Mouse (Mus musculus) thymus, adult 2 months (tissue): Measurements from ENCODE around the gene Wdsub1. TPM values are rescaled to one million over a fixed set of nuclear protein-coding genes. Genes with fewer than 3 reads are reported as not detected.

ENCODE experiments used
- DNase-seq: peaks from one replicate; pipeline ENCODE4 v3.0.0; 2021
- H3K27ac ChIP-seq: fragments of 200-500 bp; 2 replicates; pipeline ENCODE4 v1.5.1; 2012; ENCODE audit warnings: low read length, control low read depth; ENCODE audit not compliant: control insufficient read depth, insufficient read depth
- H3K27me3 ChIP-seq: fragments of 200-500 bp; 2 replicates; pipeline ENCODE4 v1.6.1; 2012; ENCODE audit warnings: mild to moderate bottlenecking, low read length, moderate library complexity, mixed read lengths; ENCODE audit not compliant: control insufficient read depth, insufficient read depth
- H3K36me3 ChIP-seq: fragments of 200-500 bp; 2 replicates; pipeline ENCODE4 v1.6.1; 2012; ENCODE audit warnings: mild to moderate bottlenecking, low read length, moderate library complexity; ENCODE audit not compliant: control insufficient read depth, insufficient read depth
- H3K4me1 ChIP-seq: fragments of 200-500 bp; replicated peaks from 2 replicates; pipeline ENCODE4 v1.6.1; 2012; ENCODE audit warnings: low read length; ENCODE audit not compliant: control insufficient read depth, insufficient read depth
- H3K4me3 ChIP-seq: fragments of 200-500 bp; 2 replicates; pipeline ENCODE4 v1.5.1; 2012; ENCODE audit warnings: mild to moderate bottlenecking, low read length, control low read depth, moderate library complexity; ENCODE audit not compliant: control insufficient read depth, insufficient read depth
- CTCF ChIP-seq: fragments of 200-500 bp; IDR thresholded peaks from 2 replicates; pipeline ENCODE4 v1.5.1; 2012; ENCODE audit warnings: mild to moderate bottlenecking, control low read depth, low read length, moderate library complexity, borderline replicate concordance; ENCODE audit not compliant: control insufficient read depth, poor library complexity, insufficient read depth; ENCODE audit errors: extremely low read depth
- POLR2A ChIP-seq: fragments of 200-500 bp; IDR thresholded peaks from 2 replicates; pipeline ENCODE4 v1.6.1; 2012; ENCODE audit warnings: mild to moderate bottlenecking, low read length, control low read depth, moderate library complexity; ENCODE audit not compliant: control insufficient read depth, poor library complexity, insufficient read depth; ENCODE audit errors: extremely low read depth
- WGBS: fragments of 180-500 bp; shearing (Covaris S2); methylation state at CpG from one replicate; pipeline ENCODE4 v1.1.7; 2018; 5-methylcytosine and 5-hydroxymethylcytosine counted together
- polyA plus RNA-seq: library from polyadenylated mRNA; depleted of rRNA; stranded (reverse); fragments of >200 nt; gene quantifications from 2 replicates; pipeline ENCODE4 v1.2.3, GENCODE M21; 2012

Wdsub1 gene
- polyA plus RNA-seq, 1 experiment = 46.8 TPM

DNA sequence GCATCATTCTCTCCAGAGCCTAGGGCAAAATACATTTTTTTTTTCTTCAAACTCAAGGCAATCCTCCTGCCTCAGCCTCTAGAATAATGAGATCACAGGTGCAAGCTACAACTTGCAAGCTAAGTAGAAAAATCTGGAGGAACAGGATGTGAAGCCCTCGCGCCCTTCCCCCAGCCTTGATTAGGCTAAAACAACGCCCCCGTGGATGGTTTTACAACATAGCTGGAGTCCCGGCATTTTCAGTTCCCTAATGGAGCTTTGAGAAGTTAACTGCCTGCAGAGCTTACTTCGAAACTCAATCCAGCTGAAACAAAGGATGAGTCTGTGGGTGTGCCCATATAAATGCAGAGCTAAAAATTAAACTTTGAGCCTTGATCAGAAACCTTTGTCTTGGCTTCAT, 7.3 kb upstream of the Wdsub1 start:
- Histone ChIP-seq H3K4me1 (no peaks in the 10 kb centered on the region), H3K36me3 (no peaks in the 10 kb centered on the region), H3K27me3 (no peaks in the 10 kb centered on the region), H3K27ac (no peak overlapping the region), H3K4me3 (no peak overlapping the region)
- no peak for DNase-seq
- TF ChIP-seq POLR2A (no peak), CTCF (no peak)
- WGBS = 85% methylated on average over 6 of the region's 6 CpGs

DNA sequence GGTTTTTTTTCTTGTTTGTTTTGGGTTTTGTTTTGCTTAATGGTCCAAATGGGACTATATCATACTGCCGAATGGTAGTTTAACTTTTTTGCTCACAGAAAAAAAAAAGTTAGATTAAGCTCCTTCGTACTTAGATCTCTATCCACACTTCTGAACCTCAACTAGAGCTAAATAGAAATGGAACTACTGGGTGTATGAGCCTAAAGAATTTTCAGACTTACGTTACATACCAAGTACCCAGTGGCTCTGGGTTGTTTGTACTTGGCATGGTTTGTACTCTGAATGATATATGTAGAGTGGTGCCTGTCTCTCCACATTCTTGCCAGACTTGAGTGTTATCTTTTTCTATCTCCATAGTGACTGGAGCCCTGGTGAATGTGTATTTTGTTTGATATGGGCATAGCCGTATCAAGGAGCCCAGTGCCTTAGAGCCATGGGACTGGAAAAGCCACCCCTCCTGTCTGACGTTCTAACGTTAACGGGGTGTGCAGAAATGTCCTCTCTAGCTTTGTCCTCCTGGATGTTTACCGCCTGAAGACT, 421 bp upstream of the Wdsub1 start:
- DNase-seq = no peak
- Histone ChIP-seq H3K4me1 (peaks cover 4% of the 10 kb centered on the region), H3K27ac (no peak overlapping the region), H3K4me3 (peak overlapping the region; percentile 89; the same call in 1 of the 2 replicates), H3K36me3 (no peaks in the 10 kb centered on the region), H3K27me3 (no peaks in the 10 kb centered on the region)
- 68% methylated on average over 8 of the region's 8 CpGs for WGBS
- TF ChIP-seq CTCF = no peak
- no peak for TF ChIP-seq POLR2A

DNA sequence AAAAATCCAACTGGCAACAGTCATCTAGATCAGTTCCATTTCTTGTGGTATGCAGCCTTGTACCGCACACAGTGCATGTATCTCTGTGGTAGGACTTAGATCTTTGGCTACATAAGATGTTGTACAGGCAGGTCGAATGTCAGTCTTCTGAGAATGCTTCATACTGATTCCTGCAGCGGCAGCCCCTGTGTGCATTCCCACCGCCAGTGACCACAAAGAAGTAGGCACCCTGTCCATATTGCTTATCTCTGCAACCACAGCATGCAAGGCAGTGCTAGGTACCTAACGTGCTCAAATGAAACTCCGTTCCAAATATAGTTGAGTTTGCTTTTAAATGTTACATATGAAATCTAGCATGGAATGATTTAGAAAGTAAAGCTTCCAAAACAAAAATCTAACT, 987 bp downstream of the Wdsub1 start:
- H3K27me3 ChIP-seq = no peaks in the 10 kb centered on the region
- H3K4me1 ChIP-seq = peaks cover 9% of the 10 kb centered on the region
- H3K4me3 ChIP-seq = no peak overlapping the region
- no peak for TF ChIP-seq POLR2A
- no peak for TF ChIP-seq CTCF
- no peaks in the 10 kb centered on the region for H3K36me3 ChIP-seq
- H3K27ac ChIP-seq = no peak overlapping the region
- WGBS = 13% methylated on average over 6 of the region's 6 CpGs
- DNase-seq = no peak

DNA sequence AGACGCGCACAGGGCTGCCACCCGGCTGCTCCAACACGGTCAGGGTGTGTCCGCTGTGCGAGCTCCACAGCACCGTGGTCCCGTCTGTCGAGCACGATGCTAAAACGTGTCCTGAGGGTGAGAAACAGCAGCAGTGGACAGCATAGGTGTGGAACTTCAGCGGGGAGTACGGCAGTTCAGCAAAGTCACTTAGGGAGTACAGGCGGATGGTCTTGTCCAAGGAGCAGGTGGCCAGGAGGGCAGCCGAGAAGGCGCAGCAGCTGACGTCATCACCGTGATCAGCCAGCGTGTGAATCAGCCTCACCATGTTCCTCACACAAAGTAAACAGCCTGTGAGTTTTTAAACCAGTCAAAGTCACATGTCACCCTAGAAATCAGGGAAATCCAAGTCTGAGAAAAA, 4.2 kb downstream of the Wdsub1 start:
- Histone ChIP-seq H3K4me3 (no peak overlapping the region), H3K4me1 (peaks cover 9% of the 10 kb centered on the region), H3K36me3 (no peaks in the 10 kb centered on the region), H3K27ac (no peak overlapping the region), H3K27me3 (no peaks in the 10 kb centered on the region)
- 92% methylated on average over 19 of the region's 19 CpGs for WGBS
- no peak for DNase-seq
- no peak for TF ChIP-seq POLR2A
- no peak for TF ChIP-seq CTCF

DNA sequence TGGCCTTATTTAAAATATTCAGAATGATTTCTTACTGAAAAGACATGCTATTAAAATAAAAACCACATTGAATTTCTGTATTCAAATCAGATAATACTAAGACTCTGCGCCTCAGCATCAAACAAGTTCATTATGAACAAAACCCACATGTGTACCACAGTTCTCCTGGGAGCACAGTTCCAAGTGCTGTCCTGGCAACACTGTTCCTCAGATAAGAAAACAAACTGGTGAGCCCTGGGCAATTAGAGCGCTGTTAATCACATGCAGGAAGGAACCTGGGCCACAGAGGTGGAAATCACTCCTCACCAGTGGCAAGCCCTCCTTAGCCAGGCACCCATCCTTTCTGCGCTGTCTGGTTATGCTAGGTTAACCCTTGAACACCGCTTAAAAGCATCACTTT, 5.1 kb downstream of the Wdsub1 start:
- peaks cover 9% of the 10 kb centered on the region for H3K4me1 ChIP-seq
- H3K4me3 ChIP-seq = no peak overlapping the region
- no peaks in the 10 kb centered on the region for H3K27me3 ChIP-seq
- TF ChIP-seq CTCF = no peak
- TF ChIP-seq POLR2A = no peak
- no peak for DNase-seq
- no peak overlapping the region for H3K27ac ChIP-seq
- no peaks in the 10 kb centered on the region for H3K36me3 ChIP-seq
- 16% methylated on average over 4 of the region's 4 CpGs for WGBS

DNA sequence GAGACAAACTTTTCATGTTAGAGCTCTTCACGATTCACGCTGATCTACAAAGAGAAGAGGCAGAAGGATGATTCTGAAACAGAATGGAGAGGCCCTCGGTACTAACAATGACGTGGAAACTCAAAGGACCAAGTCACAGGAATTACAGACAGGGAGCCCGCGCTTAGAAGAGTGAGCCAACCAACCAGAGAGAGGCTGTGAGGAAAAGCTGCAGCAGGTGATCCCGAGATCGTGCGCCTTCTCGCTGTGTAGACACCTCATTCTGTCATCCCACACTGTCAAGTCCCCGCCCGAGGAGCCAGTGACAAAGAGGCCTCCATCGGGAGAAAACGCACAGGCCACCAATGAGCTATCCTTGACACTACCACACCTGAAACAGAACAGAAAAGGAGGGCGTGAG, 5.9 kb downstream of the Wdsub1 start:
- Histone ChIP-seq H3K27me3 (no peaks in the 10 kb centered on the region), H3K27ac (no peak overlapping the region), H3K4me3 (no peak overlapping the region), H3K36me3 (no peaks in the 10 kb centered on the region), H3K4me1 (peaks cover 7% of the 10 kb centered on the region; the same call in 1 of the 2 replicates)
- TF ChIP-seq CTCF (no peak), POLR2A (no peak)
- 98% methylated on average over 15 of the region's 15 CpGs for whole genome bisulfite sequencing
- no peak for DNase-seq

DNA sequence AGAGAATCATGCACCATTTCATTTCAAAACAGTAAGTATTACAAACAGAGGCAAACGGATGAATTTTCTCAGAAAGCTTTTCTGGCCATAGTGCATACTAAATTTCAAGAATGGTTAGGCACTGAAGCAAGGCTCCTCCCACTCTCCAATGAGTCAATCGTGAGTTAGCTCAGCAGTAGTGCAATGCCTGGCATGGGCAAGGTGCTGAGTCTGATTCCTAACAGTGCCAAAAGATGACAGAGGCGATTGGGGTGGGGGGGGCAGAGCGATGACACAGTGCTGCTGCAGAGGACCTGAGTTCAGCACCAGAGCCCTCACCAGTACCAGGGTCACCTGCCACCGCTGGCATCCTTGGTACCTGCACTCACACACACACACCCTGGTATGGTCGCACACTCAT, 11.9 kb downstream of the Wdsub1 start:
- no peak for DNase-seq
- Histone ChIP-seq H3K36me3 (no peaks in the 10 kb centered on the region), H3K27ac (no peak overlapping the region), H3K27me3 (no peaks in the 10 kb centered on the region), H3K4me3 (no peak overlapping the region), H3K4me1 (no peaks in the 10 kb centered on the region)
- WGBS = 96% methylated on average over 6 of the region's 6 CpGs
- TF ChIP-seq POLR2A (no peak), CTCF (no peak)
